Mouse (Mus musculus) c-Kit-positive CD71-positive TER-119-negative erythroid progenitor cells, embryonic 14.5 days (primary cell): ENCODE results near the gene Rell1.

Experiments used
- DNase-seq: peaks from one replicate; pipeline ENCODE4 v3.0.0-alpha.2; 2013; ENCODE audit warnings: low read depth

The Rell1 gene

DNA sequence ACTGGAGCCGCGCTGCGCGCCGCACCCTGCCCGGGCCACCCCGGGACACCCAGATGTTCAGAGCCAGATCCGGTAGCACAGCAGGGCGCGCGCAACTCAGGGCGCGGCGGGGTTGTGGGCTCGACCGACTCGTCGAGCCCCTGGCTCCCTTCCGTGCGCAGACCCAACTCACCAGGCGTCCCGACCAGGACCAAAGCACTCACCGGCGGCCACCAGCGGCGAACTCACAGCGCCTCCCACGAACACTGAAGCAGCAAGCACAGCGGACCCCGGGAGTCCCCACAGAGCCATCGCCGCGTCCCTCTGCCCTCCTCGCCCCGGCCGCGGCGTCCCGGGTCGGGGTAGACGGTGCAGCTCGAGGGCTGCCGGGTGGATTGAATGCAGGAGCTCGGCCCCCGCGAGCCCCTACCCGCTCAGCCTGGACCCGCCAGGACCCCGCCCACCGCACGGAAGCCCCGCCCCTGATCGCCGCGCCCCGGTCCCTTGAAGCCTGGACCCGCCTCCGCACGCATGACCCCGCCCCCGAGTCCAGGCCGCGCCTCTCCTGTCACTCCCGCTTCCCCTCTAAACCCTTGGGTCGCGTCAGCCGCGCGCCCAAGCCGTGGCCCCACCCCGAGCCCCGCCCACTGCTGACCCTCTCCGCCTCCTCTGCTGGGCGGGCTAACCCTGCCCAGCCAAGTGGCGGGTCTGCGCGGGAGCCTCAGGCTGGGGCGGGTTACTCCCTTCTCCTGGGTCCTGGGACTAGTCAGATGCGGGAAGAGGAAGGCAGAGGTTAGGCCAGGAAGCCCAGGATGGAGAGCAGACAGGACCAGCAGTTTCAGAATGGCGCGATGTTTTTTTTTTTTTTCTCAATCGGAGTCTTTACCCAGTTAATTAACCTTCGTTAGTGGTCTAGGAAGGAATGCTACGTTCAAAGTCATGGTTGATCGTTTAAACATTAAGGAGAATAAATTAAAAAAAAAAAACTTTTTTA lies at the start of gene Rell1:
Gene Rell1 (minus strand): TSS at position 455 of the 973 bp plus-strand sequence.
- peak; percentile 89 for DNase-seq

DNA sequence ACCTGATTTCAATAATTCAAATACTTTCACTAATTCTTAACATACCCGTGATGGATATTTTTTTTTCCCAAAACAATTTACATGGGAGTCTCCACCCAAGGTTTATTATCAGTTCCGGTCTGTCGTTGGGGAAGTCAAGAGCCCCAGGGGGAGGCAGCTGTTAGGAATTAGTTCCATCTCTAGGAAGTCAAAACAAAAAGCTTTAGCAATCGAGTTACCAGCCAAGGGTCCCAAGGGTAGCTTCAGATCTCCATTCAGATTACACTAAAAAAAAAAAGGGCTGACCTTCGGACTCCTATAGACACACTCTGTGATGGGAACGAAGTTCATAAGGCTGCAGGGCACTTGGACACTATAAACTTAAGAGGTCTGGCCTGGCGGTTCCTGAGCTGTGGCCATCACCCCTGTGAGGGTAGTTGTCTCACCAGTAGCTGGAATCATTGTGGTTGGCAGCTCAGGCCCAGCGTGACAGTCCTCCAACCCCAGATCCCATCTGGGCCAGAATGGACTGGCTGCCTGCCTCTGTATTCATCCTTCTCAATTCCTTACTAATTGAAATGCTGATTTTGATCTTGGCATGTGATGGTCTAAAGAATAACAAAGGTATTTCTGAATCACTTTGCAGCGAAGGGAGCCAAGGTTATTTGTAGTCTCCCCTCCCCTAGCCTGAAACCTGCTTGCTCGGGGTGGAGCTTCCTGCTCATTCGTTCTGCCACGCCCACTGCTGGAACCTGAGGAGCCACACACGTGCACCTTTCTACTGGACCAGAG lies 44.1 kb upstream of the Rell1 start:
- no peak for DNase-seq

DNA sequence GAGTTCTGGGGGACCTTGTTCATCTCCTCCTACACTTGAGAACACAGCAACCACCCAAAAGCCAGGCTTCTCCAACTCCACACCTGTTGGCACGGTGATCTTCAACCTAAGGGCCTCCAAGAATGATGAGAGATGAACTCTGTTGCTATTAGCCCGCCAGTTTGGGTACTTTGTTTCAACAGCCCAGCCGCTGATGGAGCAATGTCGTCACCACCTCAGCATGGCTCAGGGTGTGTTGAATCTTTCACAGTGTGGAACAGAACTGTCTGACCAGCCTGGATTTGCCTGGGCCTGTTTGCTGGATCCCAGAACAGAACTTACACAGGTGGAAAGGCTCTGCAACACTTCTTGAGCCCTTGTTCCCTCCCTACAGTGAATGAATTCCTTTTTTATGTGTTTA lies 37.9 kb upstream of the Rell1 start:
- no peak for DNase-seq

DNA sequence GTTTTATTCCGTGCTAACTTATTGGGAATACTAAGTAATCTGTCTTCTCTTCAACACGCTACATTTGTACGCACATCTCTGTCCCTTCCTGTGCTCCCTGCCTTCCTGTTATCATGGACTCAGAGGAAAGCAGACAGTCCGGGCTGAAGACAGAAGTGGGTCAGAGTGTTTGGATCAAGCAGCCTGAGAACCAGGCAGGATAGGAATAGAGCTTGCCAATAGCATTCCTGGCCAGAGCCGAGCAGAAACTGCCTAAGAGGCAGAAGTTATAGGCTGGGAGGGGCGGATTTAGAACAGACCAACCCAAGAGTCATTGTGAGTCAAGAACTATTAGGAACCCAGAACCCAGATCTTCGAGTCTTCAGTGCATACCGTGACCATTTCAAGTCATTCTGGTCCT lies 34.6 kb upstream of the Rell1 start:
- DNase-seq, result no peak

DNA sequence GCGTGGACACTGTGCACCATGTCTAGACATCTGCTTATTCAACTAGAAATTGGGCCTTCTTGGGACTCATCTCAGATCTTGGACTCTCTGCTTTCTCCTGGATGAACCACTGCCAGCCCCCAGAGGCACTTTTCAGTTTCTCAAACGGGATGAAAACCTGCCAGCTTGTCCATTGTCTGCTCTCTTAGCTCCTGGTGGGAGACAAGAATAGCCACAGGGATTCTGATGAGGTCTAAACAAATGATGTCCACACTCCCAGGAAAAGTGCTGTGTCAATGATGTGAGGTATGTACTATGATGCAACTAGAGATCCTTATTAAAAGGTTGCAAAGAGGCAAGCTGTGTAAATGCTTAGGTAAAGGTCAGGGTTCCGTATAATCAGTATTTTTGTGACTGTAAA lies 25.2 kb upstream of the Rell1 start:
- DNase-seq, result no peak

DNA sequence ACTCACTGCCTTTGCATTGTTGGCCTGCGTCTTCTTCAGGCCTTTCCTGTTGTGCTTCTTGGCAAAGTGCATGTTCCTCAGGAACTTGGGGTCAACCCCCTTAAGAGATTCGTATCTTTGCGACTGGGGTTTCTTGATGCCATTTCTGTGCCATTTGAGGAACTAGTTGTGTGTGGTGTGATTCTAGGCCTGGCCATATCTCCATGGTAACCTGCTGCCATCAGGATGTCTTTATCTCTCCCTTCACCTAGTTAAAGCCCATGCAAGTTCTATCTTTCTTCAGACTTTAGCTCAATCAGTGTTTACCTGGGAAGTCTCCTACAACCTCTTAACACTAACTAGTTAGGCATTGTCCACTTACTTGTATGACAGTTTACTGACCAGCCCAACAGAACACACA lies 22.0 kb upstream of the Rell1 start:
- no peak for DNase-seq

DNA sequence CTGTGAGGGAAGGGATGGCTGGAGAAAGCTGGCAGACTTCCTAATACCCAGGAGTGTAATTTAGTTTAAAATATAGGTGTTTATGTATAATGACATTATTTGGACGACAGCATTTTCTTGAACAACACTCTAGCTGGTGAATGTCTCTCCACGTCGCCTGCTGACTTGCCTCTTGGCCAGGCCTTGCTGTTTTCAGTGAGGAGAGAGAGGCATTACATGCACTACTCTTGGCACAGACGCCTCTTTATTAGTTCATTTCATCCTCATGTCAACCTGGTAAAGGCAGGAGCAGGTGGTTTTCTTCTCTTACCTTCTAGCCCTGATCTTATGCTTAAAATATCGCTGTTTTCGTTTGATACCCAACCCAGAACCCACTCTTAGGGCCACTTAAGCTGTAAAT lies 17.6 kb upstream of the Rell1 start:
- no peak for DNase-seq

DNA sequence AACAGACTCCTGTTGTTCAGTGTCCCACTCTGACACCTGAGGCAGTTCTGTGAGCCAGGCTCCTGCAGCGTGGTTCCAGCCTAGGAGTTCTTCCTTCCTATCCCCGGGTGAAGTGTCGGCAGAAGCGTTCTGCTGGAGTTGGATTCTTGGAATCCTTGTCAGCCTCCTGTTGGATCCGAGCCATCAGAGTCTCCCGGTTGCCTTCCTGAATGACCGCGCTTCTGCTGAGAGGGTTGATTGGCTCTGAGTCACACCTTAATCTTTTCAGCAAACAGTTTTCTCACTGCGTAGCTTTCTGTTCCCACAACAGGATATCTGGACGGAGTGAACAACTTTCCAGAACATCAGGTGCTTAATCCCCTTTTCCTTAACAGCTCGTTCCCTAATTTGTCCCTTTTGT lies 13.6 kb upstream of the Rell1 start:
- no peak for DNase-seq

DNA sequence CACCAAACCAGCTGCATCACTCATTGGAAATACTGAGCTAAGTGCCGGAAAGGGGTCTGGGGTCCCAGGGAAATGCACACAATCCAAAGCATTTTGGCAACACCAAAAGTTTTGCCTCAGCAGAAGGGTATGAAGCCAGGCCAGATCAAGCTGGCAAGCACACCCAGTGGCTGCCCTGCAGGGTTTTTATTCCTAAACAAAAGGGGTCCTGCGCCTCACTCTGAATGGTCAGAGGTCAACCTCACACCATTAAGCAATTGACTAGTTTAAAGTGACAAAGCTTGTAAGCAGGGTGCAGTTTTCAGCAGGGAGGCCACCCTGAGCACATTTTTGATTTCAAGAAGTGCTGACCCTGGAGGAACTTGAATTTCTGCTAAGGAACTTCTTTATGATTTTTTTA lies 2.3 kb upstream of the Rell1 start:
- DNase-seq, result no peak

DNA sequence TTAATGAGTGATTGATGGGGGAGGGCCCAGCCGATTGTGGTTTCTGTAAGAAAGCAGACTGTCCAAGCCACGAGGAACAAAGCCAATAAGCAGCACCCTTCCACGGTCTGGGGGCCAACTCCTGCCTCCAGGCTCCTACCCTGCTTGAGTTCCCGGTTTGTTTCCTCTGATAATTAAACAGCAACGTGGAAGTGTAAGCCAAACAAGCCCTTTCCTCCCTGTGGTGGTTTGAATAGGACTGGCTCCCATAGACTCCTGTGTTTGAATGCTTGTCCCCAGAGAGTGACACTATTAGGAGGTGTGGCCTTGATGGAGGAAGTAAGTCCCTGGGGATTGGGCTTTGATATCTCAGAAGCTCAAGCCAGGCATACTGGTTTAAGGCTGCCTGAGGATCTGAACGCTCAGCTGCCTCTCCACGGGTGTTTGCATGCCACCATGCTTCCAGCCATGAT lies 1.6 kb upstream of the Rell1 start:
- DNase-seq, result no peak

DNA sequence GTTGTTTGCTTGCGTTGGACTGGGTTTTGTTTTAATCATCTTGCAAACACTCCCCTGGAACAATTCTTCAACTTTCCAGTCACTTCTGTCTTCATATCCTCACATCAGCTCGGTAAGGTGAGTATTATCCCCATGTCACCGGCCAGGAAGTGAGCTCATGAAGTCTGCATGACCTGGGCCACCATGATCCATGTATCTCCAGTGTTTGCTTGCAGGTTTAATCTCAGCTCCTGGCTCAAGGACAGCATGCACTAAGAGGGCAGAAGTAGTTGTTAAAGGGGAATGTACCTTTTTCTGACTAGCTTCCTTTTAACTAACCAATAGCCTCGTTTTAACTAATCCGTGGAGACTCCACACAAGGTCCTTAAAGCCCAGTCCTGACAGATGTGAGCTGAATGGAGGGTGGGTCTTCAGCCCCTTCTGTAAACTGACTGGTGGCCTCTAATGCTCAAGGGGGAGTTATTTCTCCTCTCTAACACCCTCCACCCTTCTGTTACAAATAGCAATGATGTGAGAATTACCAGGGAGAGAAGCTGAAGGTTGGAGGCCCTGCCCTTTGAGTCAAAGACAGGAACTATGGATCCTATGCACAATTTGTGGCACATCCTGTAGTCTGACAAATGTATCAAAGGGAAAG lies 897 bp upstream of the Rell1 start:
- no peak for DNase-seq

DNA sequence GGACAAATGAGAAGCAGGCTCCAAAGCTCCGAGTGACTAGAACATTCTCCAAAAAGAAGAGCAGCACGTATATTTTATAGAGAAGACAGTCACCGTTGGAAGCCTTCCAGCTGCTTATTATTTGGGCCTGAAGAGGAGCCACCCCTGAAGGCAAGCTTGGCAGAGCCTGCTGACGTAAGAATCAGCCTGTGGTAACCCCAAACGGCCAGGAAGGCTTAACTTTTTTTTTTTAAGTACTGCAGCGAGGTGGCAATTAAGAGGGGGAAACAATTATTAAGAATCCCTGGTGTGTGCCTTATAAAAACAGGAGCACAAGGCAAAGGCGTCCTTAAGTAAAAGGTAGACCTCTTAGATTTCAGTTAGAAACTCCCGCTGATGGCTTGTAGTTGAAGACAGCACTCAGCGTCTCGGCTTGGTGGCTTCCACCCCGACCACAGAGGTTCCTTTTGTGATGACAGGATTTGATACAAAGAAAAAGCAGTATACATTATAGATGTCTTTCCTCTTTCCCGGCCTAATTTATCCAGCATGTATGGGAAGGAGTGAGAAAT lies 1.0 kb downstream of the Rell1 start:
- no peak for DNase-seq

DNA sequence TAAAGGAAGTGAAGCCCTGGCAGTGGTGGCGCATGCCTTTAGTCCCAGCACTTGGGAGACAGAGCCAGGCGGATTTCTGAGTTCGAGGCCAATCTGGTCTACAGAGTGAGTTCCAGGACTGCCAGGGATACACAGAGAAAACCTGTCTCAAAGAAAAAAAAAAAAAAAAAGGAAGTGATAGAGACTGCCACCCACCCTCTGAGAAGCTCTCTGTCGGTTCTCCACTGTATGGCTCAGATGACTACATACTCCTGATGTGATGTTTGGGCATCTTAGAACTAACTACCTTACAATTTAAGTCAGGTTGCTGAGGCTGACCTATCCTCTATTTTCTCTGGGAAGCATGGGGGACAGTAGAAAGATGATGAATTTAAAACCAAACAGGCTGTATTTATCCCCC lies 2.3 kb downstream of the Rell1 start:
- DNase-seq, result no peak

DNA sequence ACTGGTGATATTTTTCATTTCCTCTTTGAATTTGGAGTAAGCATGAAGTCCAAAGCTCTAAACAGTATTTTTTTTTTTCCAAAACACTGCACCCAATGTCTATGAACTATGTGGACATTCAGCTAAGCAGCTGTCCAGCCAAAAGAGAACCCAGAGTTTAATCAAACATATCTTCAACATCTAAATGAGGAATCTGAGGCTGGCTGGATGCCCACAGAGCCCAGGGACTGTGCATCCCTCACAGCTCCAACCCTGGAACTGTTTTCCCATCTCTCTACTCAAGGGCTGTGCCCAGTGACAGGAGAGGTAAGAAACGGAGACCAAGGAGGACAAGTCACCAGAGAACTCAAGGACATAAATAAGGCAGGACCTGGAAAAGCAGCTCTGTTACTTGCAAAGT lies 2.8 kb downstream of the Rell1 start:
- no peak for DNase-seq

DNA sequence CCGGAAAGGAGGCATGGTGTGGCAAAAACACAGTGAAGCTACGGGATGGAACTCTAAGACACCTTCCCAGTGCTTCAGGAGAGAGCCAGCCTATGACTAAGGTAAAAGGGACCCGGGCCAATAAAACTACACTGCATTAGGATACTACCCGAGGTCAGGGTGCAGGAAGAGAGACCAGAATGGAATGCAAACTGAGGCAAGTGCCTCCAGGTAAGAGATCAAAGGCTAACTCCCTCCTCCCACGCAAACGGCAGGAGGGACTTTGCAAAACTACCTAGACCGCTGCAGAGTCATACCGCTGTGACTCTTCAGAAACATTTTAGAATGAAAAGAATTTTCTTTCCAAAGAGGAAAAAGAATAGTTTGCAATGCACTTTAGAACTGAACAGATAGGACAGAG lies 4.1 kb downstream of the Rell1 start:
- no peak for DNase-seq

DNA sequence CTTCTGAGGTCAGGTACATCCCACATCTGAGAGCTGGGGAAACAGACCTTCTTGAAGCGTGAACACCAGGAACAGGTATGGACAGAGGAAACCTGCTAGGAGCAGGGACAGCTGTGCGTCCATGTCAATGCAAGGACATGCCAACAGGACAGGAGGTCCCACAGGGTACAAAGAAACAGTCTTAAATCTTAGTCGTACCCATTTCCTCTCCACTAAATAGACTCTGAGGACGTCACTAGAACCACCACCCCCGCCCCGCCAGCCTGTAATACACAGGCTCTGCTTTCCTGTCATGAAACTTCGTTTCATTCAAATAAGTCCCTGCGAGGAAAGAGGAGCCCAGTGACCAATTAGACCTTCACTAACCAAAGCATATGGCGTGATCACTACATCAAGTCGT lies 7.0 kb downstream of the Rell1 start:
- DNase-seq, result no peak

DNA sequence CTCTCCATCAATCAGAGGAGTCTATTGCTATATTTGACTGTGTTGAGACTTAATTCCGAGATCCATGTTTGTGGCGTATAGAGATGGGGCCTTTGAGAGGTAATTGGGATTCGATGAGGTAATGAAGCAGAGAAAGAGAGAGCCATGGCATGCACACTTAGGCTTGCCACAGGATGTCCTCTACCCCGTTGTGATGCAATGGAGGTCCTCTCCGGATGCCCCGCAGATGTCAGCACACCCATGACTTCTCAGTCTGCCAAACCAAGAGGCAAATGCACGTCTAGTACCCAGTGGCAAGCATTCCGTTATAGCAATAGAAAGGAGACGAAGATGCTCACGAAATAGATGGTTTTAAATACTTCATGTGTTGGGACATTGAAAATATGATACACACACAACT lies 8.1 kb downstream of the Rell1 start:
- DNase-seq, result no peak

DNA sequence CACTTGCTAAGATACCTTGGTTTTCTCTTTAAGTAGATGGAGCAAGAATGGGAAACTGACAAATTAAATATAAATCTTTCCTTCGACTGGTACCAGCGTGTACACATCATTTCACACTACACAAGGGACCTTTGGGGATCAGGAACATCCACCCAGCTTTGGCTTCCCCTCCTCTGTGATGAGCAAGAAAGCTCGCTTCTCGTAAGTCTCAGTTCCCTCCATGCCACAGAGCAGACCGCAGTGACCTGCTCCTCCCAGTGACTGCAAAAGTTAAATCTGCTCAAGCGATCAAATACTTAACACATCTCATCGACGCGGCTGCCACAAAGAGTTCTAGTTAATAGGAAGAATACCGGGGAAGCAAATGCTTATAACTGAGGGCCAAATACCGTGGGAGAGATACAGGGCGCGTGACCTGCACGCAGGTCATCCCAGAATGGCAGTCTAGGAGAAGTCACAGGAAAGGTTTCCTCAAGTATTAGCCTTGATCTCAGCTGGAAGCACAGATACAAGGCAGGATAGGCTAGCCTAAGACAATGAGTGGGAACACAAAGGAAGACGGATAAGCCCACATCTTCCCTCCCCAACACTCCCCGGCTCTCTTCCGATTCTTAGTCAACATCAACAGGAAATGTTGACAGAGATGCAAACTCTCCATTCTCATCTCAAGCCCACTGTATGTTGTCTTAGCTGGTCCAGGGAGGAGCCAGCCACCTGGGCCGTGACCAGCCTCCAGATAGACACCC lies 9.6 kb downstream of the Rell1 start:
- DNase-seq, result no peak

DNA sequence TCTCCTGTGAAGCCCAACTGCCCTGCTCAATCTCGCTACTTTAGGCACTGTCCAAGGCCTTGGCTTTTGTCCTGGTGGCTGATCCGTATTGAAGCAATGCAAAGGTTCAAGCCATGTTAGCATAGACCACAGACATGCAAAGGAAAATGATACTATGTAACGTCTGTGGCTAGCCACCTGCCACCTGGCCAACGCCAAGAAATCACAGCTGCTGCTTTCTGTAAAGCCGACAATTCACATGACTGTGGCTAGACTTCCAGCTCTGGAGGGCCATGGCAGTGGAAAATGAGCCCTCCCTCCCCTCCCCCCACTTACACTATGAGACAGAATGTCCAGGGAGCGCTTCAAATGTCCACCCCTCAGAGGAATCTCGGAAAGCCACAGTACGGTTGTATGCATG lies 11.1 kb downstream of the Rell1 start:
- DNase-seq, result no peak

DNA sequence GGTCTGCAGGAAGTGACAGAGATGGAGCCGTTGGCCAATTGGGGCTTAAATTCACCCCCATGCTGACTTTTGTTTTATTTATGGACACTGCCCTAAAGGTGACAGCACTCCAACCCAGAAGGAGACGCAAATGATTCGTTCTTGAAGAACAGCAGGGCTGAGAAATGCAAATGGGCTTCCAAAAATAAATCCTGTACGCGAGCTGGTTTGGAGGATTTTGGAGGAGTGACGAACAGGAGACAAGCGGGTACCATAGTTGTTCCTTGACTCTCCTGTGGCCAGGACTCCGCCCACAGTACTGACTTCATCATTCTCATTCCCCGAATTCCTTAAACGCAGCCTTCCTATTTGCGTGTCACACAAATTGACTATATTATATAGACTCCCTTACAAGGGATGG lies 12.3 kb downstream of the Rell1 start:
- DNase-seq, result no peak

DNA sequence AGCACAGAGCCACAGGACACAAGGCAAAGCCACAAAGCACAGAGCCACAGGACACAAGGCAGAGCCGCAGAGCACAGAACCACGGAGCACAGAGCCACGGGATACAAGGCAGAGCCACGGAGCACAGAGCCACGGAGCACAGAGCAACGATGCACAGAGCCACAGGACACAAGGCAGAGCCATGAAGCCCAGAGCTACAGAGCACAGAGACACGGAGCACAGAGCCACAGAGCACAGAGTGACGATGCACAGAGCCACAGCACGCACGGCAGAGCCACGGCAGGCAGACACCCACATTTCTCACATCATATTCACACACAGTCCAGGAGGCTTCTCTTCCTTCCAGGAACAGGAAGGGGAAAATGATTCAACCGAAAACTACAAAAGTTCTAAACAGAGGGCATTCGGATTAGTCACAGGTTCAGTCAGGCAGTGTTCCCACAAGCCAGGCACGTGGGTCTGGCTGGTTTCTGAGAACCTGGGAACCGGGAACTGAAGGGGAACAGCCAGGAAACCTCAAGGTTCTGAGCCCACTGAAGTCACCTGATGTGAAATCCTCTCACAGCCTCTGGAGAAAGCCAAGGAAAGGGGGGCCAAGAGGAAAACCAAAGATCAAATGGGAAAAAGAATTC lies 15.2 kb downstream of the Rell1 start:
- DNase-seq, result no peak
